In genomic region chr7:142850681-142851080, GRCm38 (mm10) we compare ENCODE assay signal across 8 mouse cellular contexts.
DNase-seq lines count a peak whose midpoint lies in the region; ATAC-seq lines count a peak whose summit lies in the region.

No protein-coding gene starts in this region.

- no peak overlapping the region for H3K9ac ChIP-seq in midbrain, embryonic 14.5 days (replicated peaks; ENCODE audit: low read length)
- H3K9ac ChIP-seq in midbrain, embryonic 13.5 days (replicated peaks), result no peak overlapping the region

- H3K27me3 ChIP-seq in midbrain, embryonic 14.5 days (ENCODE audit: control insufficient read depth, insufficient read depth, low read length), result no peaks in the 10 kb centered on the region
- H3K27me3 ChIP-seq in midbrain, embryonic 13.5 days, result no peaks in the 10 kb centered on the region

- H3K4me3 ChIP-seq in midbrain, embryonic 14.5 days (replicated peaks; ENCODE audit: low read depth, low read length), result no peak overlapping the region
- no peak overlapping the region for H3K4me3 ChIP-seq in midbrain, embryonic 13.5 days (replicated peaks)

- H3K36me3 ChIP-seq in midbrain, embryonic 14.5 days (ENCODE audit: control insufficient read depth, insufficient read depth, low read length), result no peaks in the 10 kb centered on the region
- H3K36me3 ChIP-seq in midbrain, embryonic 13.5 days, result no peaks in the 10 kb centered on the region

- WGBS in midbrain, embryonic 14.5 days, result 23% methylated on average over 6 of the region's 6 CpGs
- 19% methylated on average over 6 of the region's 6 CpGs for WGBS in midbrain, embryonic 13.5 days

- intact Hi-C loops in left cerebral cortex, postnatal 25 days (cut with DNase I), result loop anchor here (1.0 kb wide), 1 partner anchor 113 kb away; no protein-coding TSS in a partner anchor

- no peak for ATAC-seq in midbrain, embryonic 14.5 days (ENCODE audit: low FRiP score, low TSS enrichment)
- no peak for ATAC-seq in midbrain, embryonic 13.5 days

- peak; percentile 8 to 21 for DNase-seq in adrenal gland, adult 18-20 months (ENCODE audit: low spot score in 2 of 2)
- no peak for DNase-seq in adrenal gland, postnatal 4 days (ENCODE audit: low spot score in 2 of 2)
- DNase-seq in midbrain, embryonic 14.5 days, result peak; percentile 65
- DNase-seq in cerebellum, adult 18-20 months, result peak; percentile 1 to 8
- peak; percentile 40 for DNase-seq in heart, postnatal 4 days
- peak; percentile 18 to 48 for DNase-seq in left cerebral cortex, postnatal 25 days (ENCODE audit: low spot score in 2 of 2)
- DNase-seq in skeletal muscle tissue, adult 2 months (ENCODE audit: low read depth, low spot score), result peak; percentile 3

- H3K4me2 ChIP-seq in midbrain, embryonic 14.5 days (ENCODE audit: low read length), result no peak overlapping the region
- H3K4me2 ChIP-seq in midbrain, embryonic 13.5 days (replicated peaks), result no peak overlapping the region

- no peaks in the 10 kb centered on the region for H3K4me1 ChIP-seq in midbrain, embryonic 14.5 days (ENCODE audit: control insufficient read depth, insufficient read depth, low read length)
- H3K4me1 ChIP-seq in midbrain, embryonic 13.5 days (replicated peaks), result no peaks in the 10 kb centered on the region

- no peak overlapping the region for H3K27ac ChIP-seq in midbrain, embryonic 14.5 days (replicated peaks; ENCODE audit: low read depth, low read length)
- no peak overlapping the region for H3K27ac ChIP-seq in midbrain, embryonic 13.5 days

- no peaks in the 10 kb centered on the region for H3K9me3 ChIP-seq in midbrain, embryonic 14.5 days (ENCODE audit: control insufficient read depth, low read length)
- H3K9me3 ChIP-seq in midbrain, embryonic 13.5 days, result no peaks in the 10 kb centered on the region

Comparison
In these comparisons a context has a peak if more than half of its experiments do, and no peak if none do; other contexts are left out.
1. DNase-seq: peak in adrenal gland, adult 18-20 months (2 of 2), midbrain, embryonic 14.5 days (single experiment), cerebellum, adult 18-20 months (2 of 2), heart, postnatal 4 days (single experiment), left cerebral cortex, postnatal 25 days (2 of 2) and skeletal muscle tissue, adult 2 months (single experiment); none in adrenal gland, postnatal 4 days (0 of 2).